8 mouse cellular contexts compared by ENCODE assay signal in genomic region chrX:20663444-20663790, GRCm38 (mm10). TPM values are rescaled to one million over a fixed set of nuclear protein-coding genes. Genes with fewer than 3 reads are reported as not detected.
DNase-seq lines count a peak whose midpoint lies in the region; ATAC-seq and TF ChIP-seq lines count a peak whose summit lies in the region.

No protein-coding gene starts in this region.

- no peak for TF ChIP-seq CTCF in G1E (IDR thresholded peaks at IDR 0.05; ENCODE audit: low read depth, low read length)

- WGBS in heart, embryonic 12.5 days: 14% methylated on average over 9 of the region's 9 CpGs
- 23% methylated on average over 9 of the region's 9 CpGs for WGBS in kidney, embryonic 16.5 days
- 23% methylated on average over 9 of the region's 9 CpGs for WGBS in midbrain, embryonic 14.5 days

- H3K9ac ChIP-seq in heart, embryonic 12.5 days: peak overlapping the region; percentile 83
- H3K9ac ChIP-seq in kidney, embryonic 16.5 days (replicated peaks; ENCODE audit: low read length): peak overlapping the region; percentile 81
- H3K9ac ChIP-seq in midbrain, embryonic 14.5 days (replicated peaks; ENCODE audit: low read length): peak overlapping the region; percentile 73

- peak overlapping the region; percentile 72 for H3K4me3 ChIP-seq in heart, embryonic 12.5 days
- peak overlapping the region; percentile 79 for H3K4me3 ChIP-seq in G1E (ENCODE audit: low read depth, low read length)
- H3K4me3 ChIP-seq in kidney, embryonic 16.5 days (ENCODE audit: low read length): peak overlapping the region; percentile 67
- peak overlapping the region; percentile 53 for H3K4me3 ChIP-seq in midbrain, embryonic 14.5 days (replicated peaks; ENCODE audit: low read depth, low read length)

- DNase-seq in heart, postnatal 14 days: no peak
- DNase-seq in G1E (ENCODE audit: low spot score): no peak
- DNase-seq in midbrain, embryonic 14.5 days: peak; percentile 52
- no peak for DNase-seq in urinary bladder, postnatal 25 days (ENCODE audit: low spot score)
- no peak for DNase-seq in right cerebral cortex, postnatal 10 days (ENCODE audit: low spot score in 2 of 2)

- peak overlapping the region; percentile 75 for H3K27ac ChIP-seq in heart, embryonic 12.5 days (ENCODE audit: poor library complexity, severe bottlenecking)
- peak overlapping the region; percentile 76 for H3K27ac ChIP-seq in kidney, embryonic 16.5 days (ENCODE audit: low read length)
- peak overlapping the region; percentile 89 for H3K27ac ChIP-seq in midbrain, embryonic 14.5 days (replicated peaks; ENCODE audit: low read depth, low read length)

- ATAC-seq in heart, embryonic 12.5 days (ENCODE audit: insufficient number of reproducible peaks, low FRiP score): no peak; the same call in 1 of the 2 replicates
- ATAC-seq in G1E (ENCODE audit: extremely low read depth, insufficient number of reproducible peaks, low FRiP score, poor library complexity, severe bottlenecking): no peak
- peak; percentile 51 for ATAC-seq in erythroblast, adult 5-6 weeks (replicated peaks; ENCODE audit: low FRiP score, poor library complexity, severe bottlenecking)
- ATAC-seq in kidney, embryonic 16.5 days (ENCODE audit: low FRiP score, low TSS enrichment): peak; percentile 2; the same call in 1 of the 2 replicates
- ATAC-seq in midbrain, embryonic 14.5 days (ENCODE audit: low FRiP score, low TSS enrichment): no peak

- no peaks in the 10 kb centered on the region for H3K27me3 ChIP-seq in heart, embryonic 12.5 days (replicated peaks)
- H3K27me3 ChIP-seq in G1E (ENCODE audit: insufficient read depth, low read length): no peaks in the 10 kb centered on the region
- no peaks in the 10 kb centered on the region for H3K27me3 ChIP-seq in kidney, embryonic 16.5 days (ENCODE audit: insufficient read depth, low read length)
- no peaks in the 10 kb centered on the region for H3K27me3 ChIP-seq in midbrain, embryonic 14.5 days (ENCODE audit: control insufficient read depth, insufficient read depth, low read length)

- H3K4me1 ChIP-seq in heart, embryonic 12.5 days (replicated peaks): peaks cover 12% of the 10 kb centered on the region
- H3K4me1 ChIP-seq in G1E (ENCODE audit: insufficient read depth, low read depth, low read length): peaks cover 20% of the 10 kb centered on the region; the same call in 1 of the 2 replicates
- H3K4me1 ChIP-seq in kidney, embryonic 16.5 days (ENCODE audit: insufficient read depth, low read length): 0 out of 2 replicates have a peak, but pooled peaks cover 3% of the 10 kb centered on the region
- H3K4me1 ChIP-seq in midbrain, embryonic 14.5 days (ENCODE audit: control insufficient read depth, insufficient read depth, low read length): peaks cover 17% of the 10 kb centered on the region; the same call in 1 of the 2 replicates

- peak overlapping the region; percentile 77 for H3K4me2 ChIP-seq in heart, embryonic 12.5 days
- H3K4me2 ChIP-seq in kidney, embryonic 16.5 days (replicated peaks; ENCODE audit: low read depth, low read length): peak overlapping the region; percentile 67
- peak overlapping the region; percentile 65 for H3K4me2 ChIP-seq in midbrain, embryonic 14.5 days (ENCODE audit: low read length)

- no peaks in the 10 kb centered on the region for H3K9me3 ChIP-seq in heart, embryonic 12.5 days (replicated peaks)
- H3K9me3 ChIP-seq in G1E (replicated peaks): no peaks in the 10 kb centered on the region
- no peaks in the 10 kb centered on the region for H3K9me3 ChIP-seq in kidney, embryonic 16.5 days (ENCODE audit: low read length)
- H3K9me3 ChIP-seq in midbrain, embryonic 14.5 days (ENCODE audit: control insufficient read depth, low read length): no peaks in the 10 kb centered on the region

- intact Hi-C loops in heart, postnatal 14 days (cut with DNase I): loop anchor here (5.0 kb wide), 3 partner anchors 39 to 289 kb away; partner anchors contain the start of genes Elk1 and Usp11

- H3K36me3 ChIP-seq in heart, embryonic 12.5 days: peaks cover 5% of the 10 kb centered on the region
- H3K36me3 ChIP-seq in G1E (replicated peaks): peaks cover 40% of the 10 kb centered on the region
- 0 out of 2 replicates have a peak, but pooled peaks cover 2% of the 10 kb centered on the region for H3K36me3 ChIP-seq in kidney, embryonic 16.5 days (ENCODE audit: insufficient read depth, low read length)
- peaks cover 18% of the 10 kb centered on the region for H3K36me3 ChIP-seq in midbrain, embryonic 14.5 days (ENCODE audit: control insufficient read depth, insufficient read depth, low read length)

RNA-seq across cellular contexts. Expression of gene Uba1, which starts 5.3 kb away (rescaled TPM):
- polyA plus RNA-seq in heart, embryonic 12.5 days (2016; fragmentation: Nextera tagmentation; extraction: Ambion mirVana): 211 and 225 TPM in 2 replicates
- 100 to 1,000 TPM; 233 to 249 TPM for total RNA-seq in heart, postnatal 14 days (2021)
- total RNA-seq in G1E (2014; fragmentation: Nextera tagmentation): 310 and 322 TPM in 2 replicates
- total RNA-seq in G1E (2017): 169 and 194 TPM in 2 replicates
- polyA plus RNA-seq in G1E (2012): 172 and 189 TPM in 2 replicates
- total RNA-seq in erythroblast, adult 5-6 weeks (2015; ENCODE audit: low replicate concordance): 57.1 and 70.5 TPM in 2 replicates
- 46.8 and 60.5 TPM in 2 replicates for total RNA-seq in erythroblast, adult 5-6 weeks (2017; ENCODE audit: low replicate concordance)
- polyA plus RNA-seq in kidney, embryonic 16.5 days (2015; fragmentation: Nextera tagmentation; extraction: Ambion mirVana): 231 and 236 TPM in 2 replicates
- polyA plus RNA-seq in midbrain, embryonic 14.5 days (2014; fragmentation: Nextera tagmentation; extraction: Ambion mirVana): 306 and 398 TPM in 2 replicates

RNA-seq across cellular contexts. Expression of gene Cdk16, which starts 24.3 kb away (rescaled TPM):
- 140 and 141 TPM in 2 replicates for polyA plus RNA-seq in heart, embryonic 12.5 days (2016; fragmentation: Nextera tagmentation; extraction: Ambion mirVana)
- 100 to 1,000 TPM; 156 to 185 TPM for total RNA-seq in heart, postnatal 14 days (2021)
- total RNA-seq in G1E (2014; fragmentation: Nextera tagmentation): 130 TPM in 2 replicates
- total RNA-seq in G1E (2017): 34.9 and 36.4 TPM in 2 replicates
- polyA plus RNA-seq in G1E (2012): 67.0 and 73.3 TPM in 2 replicates
- total RNA-seq in erythroblast, adult 5-6 weeks (2015; ENCODE audit: low replicate concordance): 21.3 and 42.7 TPM in 2 replicates
- total RNA-seq in erythroblast, adult 5-6 weeks (2017; ENCODE audit: low replicate concordance): 15.2 and 20.7 TPM in 2 replicates
- polyA plus RNA-seq in kidney, embryonic 16.5 days (2015; fragmentation: Nextera tagmentation; extraction: Ambion mirVana): 101 and 110 TPM in 2 replicates
- polyA plus RNA-seq in midbrain, embryonic 14.5 days (2014; fragmentation: Nextera tagmentation; extraction: Ambion mirVana): 112 and 123 TPM in 2 replicates

RNA-seq across cellular contexts. Expression of gene Usp11, which starts 40.3 kb away (rescaled TPM):
- polyA plus RNA-seq in heart, embryonic 12.5 days (2016; fragmentation: Nextera tagmentation; extraction: Ambion mirVana): 43.7 and 45.4 TPM in 2 replicates
- 1 to 10 TPM; 4.8 to 5.2 TPM for total RNA-seq in heart, postnatal 14 days (2021)
- 84.4 and 90.8 TPM in 2 replicates for total RNA-seq in G1E (2014; fragmentation: Nextera tagmentation)
- 34.3 and 34.6 TPM in 2 replicates for total RNA-seq in G1E (2017)
- polyA plus RNA-seq in G1E (2012): 16.7 and 18.8 TPM in 2 replicates
- total RNA-seq in erythroblast, adult 5-6 weeks (2015; ENCODE audit: low replicate concordance): 2.3 and 3.5 TPM in 2 replicates
- 2.6 and 5.7 TPM in 2 replicates for total RNA-seq in erythroblast, adult 5-6 weeks (2017; ENCODE audit: low replicate concordance)
- polyA plus RNA-seq in kidney, embryonic 16.5 days (2015; fragmentation: Nextera tagmentation; extraction: Ambion mirVana): 50.8 and 53.1 TPM in 2 replicates
- 68.7 and 91.6 TPM in 2 replicates for polyA plus RNA-seq in midbrain, embryonic 14.5 days (2014; fragmentation: Nextera tagmentation; extraction: Ambion mirVana)

RNA-seq across cellular contexts. Expression of gene Ndufb11, which starts 46.0 kb away (rescaled TPM):
- polyA plus RNA-seq in heart, embryonic 12.5 days (2016; fragmentation: Nextera tagmentation; extraction: Ambion mirVana): 335 and 344 TPM in 2 replicates
- total RNA-seq in heart, postnatal 14 days (2021): 100 to 1,000 TPM; 634 to 692 TPM
- total RNA-seq in G1E (2014; fragmentation: Nextera tagmentation): 49.2 and 50.1 TPM in 2 replicates
- 68.5 and 83.9 TPM in 2 replicates for total RNA-seq in G1E (2017)
- polyA plus RNA-seq in G1E (2012): 481 and 577 TPM in 2 replicates
- total RNA-seq in erythroblast, adult 5-6 weeks (2015; ENCODE audit: low replicate concordance): 57.5 and 95.5 TPM in 2 replicates
- 32.8 and 46.7 TPM in 2 replicates for total RNA-seq in erythroblast, adult 5-6 weeks (2017; ENCODE audit: low replicate concordance)
- polyA plus RNA-seq in kidney, embryonic 16.5 days (2015; fragmentation: Nextera tagmentation; extraction: Ambion mirVana): 238 and 255 TPM in 2 replicates
- polyA plus RNA-seq in midbrain, embryonic 14.5 days (2014; fragmentation: Nextera tagmentation; extraction: Ambion mirVana): 223 and 258 TPM in 2 replicates

RNA-seq across cellular contexts. Expression of gene Rbm10, which starts 46.1 kb away (rescaled TPM):
- 44.1 and 44.5 TPM in 2 replicates for polyA plus RNA-seq in heart, embryonic 12.5 days (2016; fragmentation: Nextera tagmentation; extraction: Ambion mirVana)
- 10 to 100 TPM; 21.2 to 25.4 TPM for total RNA-seq in heart, postnatal 14 days (2021)
- total RNA-seq in G1E (2014; fragmentation: Nextera tagmentation) (46.2 and 53.3 TPM in 2 replicates), G1E (2017) (68.7 and 68.8 TPM in 2 replicates)
- polyA plus RNA-seq in G1E (2012): 81.7 and 103 TPM in 2 replicates
- 14.0 and 14.2 TPM in 2 replicates for total RNA-seq in erythroblast, adult 5-6 weeks (2015; ENCODE audit: low replicate concordance)
- total RNA-seq in erythroblast, adult 5-6 weeks (2017; ENCODE audit: low replicate concordance): 16.4 and 21.4 TPM in 2 replicates
- polyA plus RNA-seq in kidney, embryonic 16.5 days (2015; fragmentation: Nextera tagmentation; extraction: Ambion mirVana): 80.9 and 82.4 TPM in 2 replicates
- 54.8 and 57.0 TPM in 2 replicates for polyA plus RNA-seq in midbrain, embryonic 14.5 days (2014; fragmentation: Nextera tagmentation; extraction: Ambion mirVana)

Comparison
In these comparisons a context has a peak if more than half of its experiments do, and no peak if none do; other contexts are left out.
1. ATAC-seq: peak in erythroblast, adult 5-6 weeks (single experiment) and kidney, embryonic 16.5 days (single experiment); none in heart, embryonic 12.5 days (single experiment), G1E (single experiment) and midbrain, embryonic 14.5 days (single experiment).
2. Peak in every context shown above with its lines, with median percentiles within 50 percentile points of each other: H3K27ac ChIP-seq, H3K4me2 ChIP-seq, H3K4me3 ChIP-seq and H3K9ac ChIP-seq.